Mouse (Mus musculus): ENCODE measurements around the gene Olig3. TPM values are rescaled to one million over a fixed set of nuclear protein-coding genes. Genes with fewer than 3 reads are reported as not detected.

Olig3 gene
- total and polyA plus RNA-seq, 3 experiments = not detected

GRCm38 (mm10) chr10:19384176-19384575, 27.8 kb downstream of the Olig3 start:
- no peak overlapping the region for H3K4me3 ChIP-seq (ENCODE audit: control insufficient read depth in 1 of 2, insufficient read depth in 1 of 2, low read depth in 2 of 2, low read length in 2 of 2)
- no peak overlapping the region for H3K9ac ChIP-seq (ENCODE audit: control insufficient read depth, low read depth, low read length, poor library complexity, severe bottlenecking)
- H3K27me3 ChIP-seq (ENCODE audit: control insufficient read depth in 1 of 2, insufficient read depth in 2 of 2, low read length in 2 of 2) = no peaks in the 10 kb centered on the region
- H3K36me3 ChIP-seq (ENCODE audit: control insufficient read depth in 1 of 2, insufficient read depth in 2 of 2, low read length in 2 of 2) = no peaks in the 10 kb centered on the region
- DNase-seq (ENCODE audit: low read depth, low spot score) = no peak
- H3K79me2 ChIP-seq (ENCODE audit: control insufficient read depth, insufficient read depth, low read length, poor library complexity) = no peaks in the 10 kb centered on the region
- TF ChIP-seq CTCF (IDR thresholded peaks at IDR 0.05 in 2 of 3, conservative IDR thresholded peaks at IDR 0.05 in 1 of 3; ENCODE audit: control insufficient read depth in 1 of 3, insufficient read depth in 1 of 3, low read depth in 2 of 3, low read length in 3 of 3, poor library complexity in 1 of 3, severe bottlenecking in 1 of 3) (no peak), MEF2A (IDR thresholded peaks at IDR 0.05; ENCODE audit: extremely low read depth, insufficient replicate concordance, low read depth, low read length, poor library complexity, severe bottlenecking) (no peak), NELFE (IDR thresholded peaks at IDR 0.05; ENCODE audit: low read depth, low read length) (no peak), MXI1 (IDR thresholded peaks at IDR 0.05; ENCODE audit: low read depth, low read length) (no peak), GATA1 (IDR thresholded peaks at IDR 0.05; ENCODE audit: low read depth, low read length) (no peak), EP300 (IDR thresholded peaks at IDR 0.05; ENCODE audit: low read depth in 1 of 2, low read length in 2 of 2) (no peak), E2F4 (IDR thresholded peaks at IDR 0.05; ENCODE audit: borderline replicate concordance, low read depth, low read length) (no peak), JUND (IDR thresholded peaks at IDR 0.05; ENCODE audit: low read depth, low read length) (no peak), RCOR1 (IDR thresholded peaks at IDR 0.05; ENCODE audit: low read depth, low read length) (no peak), USF2 (IDR thresholded peaks at IDR 0.05; ENCODE audit: borderline replicate concordance in 1 of 2, insufficient read depth in 1 of 2, low read depth in 1 of 2, low read length in 2 of 2) (no peak), TAL1 (IDR thresholded peaks at IDR 0.05; ENCODE audit: low read length) (no peak), MAX (IDR thresholded peaks at IDR 0.05; ENCODE audit: low read length) (no peak), GABPA (IDR thresholded peaks at IDR 0.05; ENCODE audit: low read depth, low read length) (no peak), TCF12 (IDR thresholded peaks at IDR 0.05; ENCODE audit: low read depth, low read length) (no peak), ZC3H11A (IDR thresholded peaks at IDR 0.05; ENCODE audit: low read depth, low read length) (no peak), ZKSCAN1 (IDR thresholded peaks at IDR 0.05; ENCODE audit: low read depth, low read length) (no peak), BHLHE40 (IDR thresholded peaks at IDR 0.05; ENCODE audit: borderline replicate concordance, low read depth, low read length) (no peak), ELF1 (IDR thresholded peaks at IDR 0.05; ENCODE audit: low read depth, low read length) (no peak), RAD21 (IDR thresholded peaks at IDR 0.05; ENCODE audit: low read depth, low read length) (no peak), SIN3A (IDR thresholded peaks at IDR 0.05; ENCODE audit: low read length) (no peak)
- H3K9me3 ChIP-seq (replicated peaks; ENCODE audit: insufficient read depth, low read length) = no peaks in the 10 kb centered on the region
- H3K4me1 ChIP-seq (ENCODE audit: control insufficient read depth in 1 of 2, insufficient read depth in 2 of 2, low read length in 2 of 2) = no peaks in the 10 kb centered on the region
- no peak overlapping the region for H3K27ac ChIP-seq (ENCODE audit: control insufficient read depth, low read depth, low read length)

- H3K9me3 ChIP-seq (replicated peaks; ENCODE audit: insufficient read depth, low read length) = no peaks in the 10 kb centered on the region
- DNase-seq (ENCODE audit: low read depth, low spot score) = no peak
- no peaks in the 10 kb centered on the region for H3K79me2 ChIP-seq (ENCODE audit: control insufficient read depth, insufficient read depth, low read length, poor library complexity)
- H3K27me3 ChIP-seq (ENCODE audit: control insufficient read depth in 1 of 2, insufficient read depth in 2 of 2, low read length in 2 of 2) = no peaks in the 10 kb centered on the region
- H3K4me1 ChIP-seq (ENCODE audit: control insufficient read depth in 1 of 2, insufficient read depth in 2 of 2, low read length in 2 of 2) = no peaks in the 10 kb centered on the region
- H3K27ac ChIP-seq (ENCODE audit: control insufficient read depth, low read depth, low read length) = no peak overlapping the region
- H3K9ac ChIP-seq (ENCODE audit: control insufficient read depth, low read depth, low read length, poor library complexity, severe bottlenecking) = no peak overlapping the region
- no peaks in the 10 kb centered on the region for H3K36me3 ChIP-seq (ENCODE audit: control insufficient read depth in 1 of 2, insufficient read depth in 2 of 2, low read length in 2 of 2)
- TF ChIP-seq ZNF384 (IDR thresholded peaks at IDR 0.05; ENCODE audit: low read depth, low read length) (no peak), KAT2A (conservative IDR thresholded peaks at IDR 0.05; ENCODE audit: low read depth, low read length) (no peak)
- no peak overlapping the region for H3K4me3 ChIP-seq (ENCODE audit: control insufficient read depth in 1 of 2, insufficient read depth in 1 of 2, low read depth in 2 of 2, low read length in 2 of 2)
These were observed 35.5 kb downstream of the Olig3 start for GRCm38 (mm10) chr10:19391819-19392218.

Data from MEL (cell line).